Mouse (Mus musculus) common myeloid progenitor, adult 5-6 weeks (primary cell): ENCODE measurements around the gene Zfhx3. TPM values are rescaled to one million over a fixed set of nuclear protein-coding genes. Genes with fewer than 3 reads are reported as not detected.
A peak's percentile ranks its signal among the peaks of the same experiment; 100 is the strongest.

Source experiments
- ATAC-seq: replicated peaks from 2 replicates; pipeline ENCODE4 v1.8.0; 2016; ENCODE audit warnings: low read depth, mild to moderate bottlenecking, moderate TSS enrichment, inconsistent platforms; ENCODE audit not compliant: poor library complexity, severe bottlenecking
- total RNA-seq: library from RNA; stranded (forward); fragments of 200-1000, 187-1606 nt; gene quantifications from 2 replicates; pipeline ENCODE4 v1.2.3, GENCODE M21; 2017

Zfhx3 gene
- total RNA-seq, 1 experiment from 2014 or later = 1.6 TPM

- no peak for ATAC-seq
Observed at GRCm38 (mm10) chr8:108422521-108422920, 480.1 kb downstream of the Zfhx3 start.

GRCm38 (mm10) chr8:108424337-108424736 lies 481.9 kb downstream of the Zfhx3 start:
- peak; percentile 39; the same call in 1 of the 2 replicates for ATAC-seq

GRCm38 (mm10) chr8:108433321-108433720 lies 490.9 kb downstream of the Zfhx3 start:
- no peak for ATAC-seq

- ATAC-seq = no peak
Observed at GRCm38 (mm10) chr8:108434510-108434909, 492.1 kb downstream of the Zfhx3 start.

- ATAC-seq = no peak
Observed at GRCm38 (mm10) chr8:108436336-108436735, 493.9 kb downstream of the Zfhx3 start.

GRCm38 (mm10) chr8:108437316-108437830 lies 494.9 kb downstream of the Zfhx3 start:
- no peak for ATAC-seq

GRCm38 (mm10) chr8:108440476-108440875 lies 498.0 kb downstream of the Zfhx3 start:
- no peak for ATAC-seq

GRCm38 (mm10) chr8:108450847-108451246 lies 508.4 kb downstream of the Zfhx3 start:
- ATAC-seq = no peak

- no peak for ATAC-seq
Observed at GRCm38 (mm10) chr8:108454561-108455311, 512.3 kb downstream of the Zfhx3 start.

GRCm38 (mm10) chr8:108466653-108467052 lies 524.2 kb downstream of the Zfhx3 start:
- no peak for ATAC-seq

- no peak for ATAC-seq
Observed at GRCm38 (mm10) chr8:108467172-108468035, 525.0 kb downstream of the Zfhx3 start.

GRCm38 (mm10) chr8:108470269-108470668 lies 527.8 kb downstream of the Zfhx3 start:
- no peak for ATAC-seq

- no peak for ATAC-seq
Observed at GRCm38 (mm10) chr8:108474556-108474955, 532.1 kb downstream of the Zfhx3 start.

GRCm38 (mm10) chr8:108478131-108478530 lies 535.7 kb downstream of the Zfhx3 start:
- ATAC-seq = no peak

- no peak for ATAC-seq
Observed at GRCm38 (mm10) chr8:108480141-108480540, 537.7 kb downstream of the Zfhx3 start.

- no peak for ATAC-seq
Observed at GRCm38 (mm10) chr8:108481167-108481815, 538.8 kb downstream of the Zfhx3 start.

GRCm38 (mm10) chr8:108496101-108496500 lies 553.7 kb downstream of the Zfhx3 start:
- no peak for ATAC-seq

- ATAC-seq = peak; percentile 47; the same call in 1 of the 2 replicates
Observed at GRCm38 (mm10) chr8:108506779-108507178, 564.3 kb downstream of the Zfhx3 start.

- no peak for ATAC-seq
Observed at GRCm38 (mm10) chr8:108507769-108508168, 565.3 kb downstream of the Zfhx3 start.

GRCm38 (mm10) chr8:108510641-108511325 lies 568.3 kb downstream of the Zfhx3 start:
- no peak for ATAC-seq
